Mouse (Mus musculus): ENCODE data around the gene Tbx3. TPM values are rescaled to one million over a fixed set of nuclear protein-coding genes. Genes with fewer than 3 reads are reported as not detected.

Gene Tbx3
- total and polyA plus RNA-seq, 2 experiments from 2014 or later = 1.1 to 4.0 TPM

DNA sequence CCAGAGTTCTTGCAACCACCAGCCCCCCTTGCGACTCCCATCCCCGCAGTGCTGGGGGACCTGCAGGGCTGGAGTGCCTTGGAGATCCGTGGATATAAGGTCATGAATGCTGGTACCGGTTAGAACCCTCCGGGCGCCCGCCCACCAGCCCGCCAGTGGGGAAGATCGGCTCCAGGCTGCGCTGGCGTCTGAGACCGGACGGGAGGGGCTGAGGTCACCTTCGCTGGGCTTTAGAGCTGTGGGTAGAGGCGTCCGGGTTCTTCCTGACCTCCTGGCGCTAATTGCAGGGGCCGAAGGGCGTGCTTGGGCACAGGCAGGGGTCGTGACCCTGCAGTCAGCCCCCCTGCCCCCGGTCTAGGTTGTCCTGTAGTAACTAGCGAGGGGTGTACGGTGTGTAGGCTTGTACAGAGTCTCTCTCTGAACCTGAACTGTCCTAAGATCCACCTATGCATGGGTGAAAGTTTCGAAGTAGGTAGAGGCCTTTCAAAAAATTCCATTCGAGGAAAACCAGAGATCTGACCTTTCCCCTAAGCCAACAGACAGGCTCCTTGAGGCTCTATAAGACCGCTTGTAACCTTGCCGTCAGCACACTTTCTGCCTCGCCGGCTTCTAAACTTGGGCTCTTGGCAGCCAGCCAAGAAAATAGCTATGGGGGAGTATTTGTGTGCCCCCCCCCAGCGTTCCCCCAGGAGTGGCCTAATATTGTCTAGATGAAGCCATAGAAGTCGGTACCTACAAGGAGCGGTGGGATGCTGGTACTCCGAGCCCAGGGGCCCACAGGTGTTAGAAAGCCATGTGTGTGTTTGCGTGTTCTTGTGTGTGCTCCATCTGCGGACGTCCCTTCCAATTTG lies 16.8 kb downstream of the Tbx3 start:
- H3K4me2 ChIP-seq (ENCODE audit: low read depth, low read length, poor library complexity, severe bottlenecking) = no peak overlapping the region
- no peaks in the 10 kb centered on the region for H3K36me3 ChIP-seq (ENCODE audit: insufficient read depth, low read length)
- TF ChIP-seq CTCF (IDR thresholded peaks at IDR 0.05) = no peak
- H3K9me3 ChIP-seq (ENCODE audit: low read length) = no peaks in the 10 kb centered on the region
- H3K9ac ChIP-seq (replicated peaks; ENCODE audit: low read length, poor library complexity, severe bottlenecking) = no peak overlapping the region
- 4% methylated on average over 36 of the region's 36 CpGs for WGBS
- ATAC-seq (ENCODE audit: low FRiP score) (no peak; the same call in 1 of the 2 replicates), DNase-seq (ENCODE audit: low spot score) (no peak)
- H3K27ac ChIP-seq (ENCODE audit: low read depth, low read length) = no peak overlapping the region
- H3K4me1 ChIP-seq (ENCODE audit: insufficient read depth, low read length) = no peaks in the 10 kb centered on the region
- H3K27me3 ChIP-seq (ENCODE audit: insufficient read depth, low read length) = peaks cover 91% of the 10 kb centered on the region
- no peak overlapping the region for H3K4me3 ChIP-seq (ENCODE audit: low read depth, low read length)

DNA sequence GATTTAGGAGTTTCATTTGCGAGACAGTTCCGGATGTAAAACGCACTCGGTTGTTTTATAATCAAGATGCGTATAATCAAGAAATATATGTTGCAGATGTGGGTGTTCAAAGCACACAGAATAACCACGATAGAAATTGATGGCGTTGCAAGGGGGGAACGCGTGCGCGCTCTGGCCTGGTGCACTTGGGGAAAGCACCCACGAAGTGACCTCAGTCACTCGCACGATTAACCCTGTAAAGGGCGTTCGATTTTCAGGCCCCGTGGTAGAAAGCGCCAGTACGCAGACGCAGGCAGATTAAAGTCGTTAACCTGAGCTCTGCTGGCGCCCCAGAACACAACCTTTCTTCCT lies 17.4 kb downstream of the Tbx3 start:
- Histone ChIP-seq H3K4me3 (ENCODE audit: low read depth, low read length) (no peak overlapping the region), H3K9me3 (ENCODE audit: low read length) (no peaks in the 10 kb centered on the region), H3K27me3 (ENCODE audit: insufficient read depth, low read length) (peaks cover 91% of the 10 kb centered on the region), H3K27ac (ENCODE audit: low read depth, low read length) (no peak overlapping the region), H3K9ac (replicated peaks; ENCODE audit: low read length, poor library complexity, severe bottlenecking) (no peak overlapping the region), H3K4me1 (ENCODE audit: insufficient read depth, low read length) (no peaks in the 10 kb centered on the region), H3K4me2 (ENCODE audit: low read depth, low read length, poor library complexity, severe bottlenecking) (no peak overlapping the region), H3K36me3 (ENCODE audit: insufficient read depth, low read length) (no peaks in the 10 kb centered on the region)
- ATAC-seq (ENCODE audit: low FRiP score) (no peak), DNase-seq (ENCODE audit: low spot score) (no peak)
- WGBS = 9% methylated on average over 22 of the region's 22 CpGs
- TF ChIP-seq CTCF (IDR thresholded peaks at IDR 0.05) = no peak

DNA sequence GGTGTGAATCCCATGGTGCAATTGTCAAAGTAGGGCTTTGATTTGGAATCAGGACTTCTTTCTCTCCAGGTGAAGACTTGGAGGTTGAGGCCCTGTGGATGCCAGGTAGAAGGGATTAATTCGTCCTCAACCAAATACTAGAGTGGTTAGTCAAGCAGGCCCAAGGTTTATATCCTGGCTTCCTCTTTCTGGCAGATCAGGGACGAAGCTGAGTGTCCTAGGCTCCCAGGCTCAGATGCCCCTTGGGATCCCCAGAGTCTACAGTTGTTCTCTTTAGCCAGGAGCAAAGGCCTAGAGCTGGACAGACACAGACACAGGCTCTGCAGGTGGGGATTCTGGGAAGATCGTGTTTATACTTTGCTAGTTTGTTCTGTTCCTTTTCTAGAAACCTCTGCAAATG lies 17.8 kb downstream of the Tbx3 start:
- no peak for TF ChIP-seq CTCF (IDR thresholded peaks at IDR 0.05)
- 15% methylated on average over 3 of the region's 3 CpGs for WGBS
- Histone ChIP-seq H3K9me3 (ENCODE audit: low read length) (no peaks in the 10 kb centered on the region), H3K4me2 (ENCODE audit: low read depth, low read length, poor library complexity, severe bottlenecking) (no peak overlapping the region), H3K9ac (replicated peaks; ENCODE audit: low read length, poor library complexity, severe bottlenecking) (no peak overlapping the region), H3K4me1 (ENCODE audit: insufficient read depth, low read length) (no peaks in the 10 kb centered on the region), H3K27me3 (ENCODE audit: insufficient read depth, low read length) (peaks cover 90% of the 10 kb centered on the region), H3K36me3 (ENCODE audit: insufficient read depth, low read length) (no peaks in the 10 kb centered on the region), H3K27ac (ENCODE audit: low read depth, low read length) (no peak overlapping the region), H3K4me3 (ENCODE audit: low read depth, low read length) (no peak overlapping the region)
- DNase-seq (ENCODE audit: low spot score) (no peak), ATAC-seq (ENCODE audit: low FRiP score) (no peak)

DNA sequence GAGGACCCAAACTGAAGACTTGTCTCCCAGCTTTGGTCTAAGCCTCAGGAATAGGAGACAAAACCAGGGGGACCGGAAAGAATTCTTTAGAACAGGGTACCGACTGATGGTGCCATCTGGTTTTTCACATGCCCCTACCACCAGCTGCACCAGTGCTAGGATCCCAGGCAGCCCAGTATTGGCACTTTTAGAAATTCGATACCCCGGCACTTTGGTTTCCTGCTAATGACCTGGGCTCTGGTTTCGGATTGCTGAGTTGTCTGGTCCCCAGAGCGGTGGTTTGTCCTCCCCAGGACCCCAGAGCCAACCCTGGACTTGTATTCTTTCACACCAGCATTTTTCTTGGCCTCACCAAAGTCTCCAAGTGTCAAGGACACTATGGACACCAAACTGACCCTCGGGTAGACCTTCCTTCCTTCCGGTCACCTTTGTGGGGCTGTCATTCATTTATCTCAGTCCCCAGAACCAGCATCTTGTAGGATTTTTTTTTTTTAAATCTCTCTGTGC lies 18.5 kb downstream of the Tbx3 start:
- no peaks in the 10 kb centered on the region for H3K9me3 ChIP-seq (ENCODE audit: low read length)
- no peak overlapping the region for H3K4me3 ChIP-seq (ENCODE audit: low read depth, low read length)
- H3K4me2 ChIP-seq (ENCODE audit: low read depth, low read length, poor library complexity, severe bottlenecking) = no peak overlapping the region
- no peaks in the 10 kb centered on the region for H3K36me3 ChIP-seq (ENCODE audit: insufficient read depth, low read length)
- WGBS = 20% methylated on average over 8 of the region's 8 CpGs
- no peak for TF ChIP-seq CTCF (IDR thresholded peaks at IDR 0.05)
- H3K27ac ChIP-seq (ENCODE audit: low read depth, low read length) = no peak overlapping the region
- H3K9ac ChIP-seq (replicated peaks; ENCODE audit: low read length, poor library complexity, severe bottlenecking) = no peak overlapping the region
- H3K4me1 ChIP-seq (ENCODE audit: insufficient read depth, low read length) = no peaks in the 10 kb centered on the region
- ATAC-seq (ENCODE audit: low FRiP score) (no peak), DNase-seq (ENCODE audit: low spot score) (no peak)
- H3K27me3 ChIP-seq (ENCODE audit: insufficient read depth, low read length) = peaks cover 84% of the 10 kb centered on the region

DNA sequence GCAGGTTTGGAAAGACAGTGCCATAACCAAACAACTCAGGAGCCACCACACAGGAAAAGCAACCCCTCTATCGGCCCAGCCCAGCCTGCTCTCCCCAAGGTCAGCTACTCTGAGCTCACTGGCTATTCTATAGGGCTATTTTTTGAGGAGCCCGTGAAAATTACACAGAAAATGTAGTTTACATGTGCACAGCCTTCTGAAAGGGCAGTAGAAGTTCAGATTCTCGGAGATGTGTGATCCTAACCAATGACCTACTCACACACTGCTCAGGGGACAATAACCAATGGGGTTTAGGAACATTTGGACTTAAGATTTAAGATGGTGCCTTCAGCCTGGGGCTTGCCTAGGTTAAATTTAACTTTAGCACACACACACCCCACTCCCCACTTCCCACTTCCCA lies 19.0 kb downstream of the Tbx3 start:
- WGBS = 24% methylated on average over 3 of the region's 3 CpGs
- no peak overlapping the region for H3K4me2 ChIP-seq (ENCODE audit: low read depth, low read length, poor library complexity, severe bottlenecking)
- no peak for DNase-seq (ENCODE audit: low spot score)
- no peaks in the 10 kb centered on the region for H3K36me3 ChIP-seq (ENCODE audit: insufficient read depth, low read length)
- ATAC-seq (ENCODE audit: low FRiP score) = no peak
- H3K4me3 ChIP-seq (ENCODE audit: low read depth, low read length) = no peak overlapping the region
- H3K9ac ChIP-seq (replicated peaks; ENCODE audit: low read length, poor library complexity, severe bottlenecking) = no peak overlapping the region
- no peaks in the 10 kb centered on the region for H3K4me1 ChIP-seq (ENCODE audit: insufficient read depth, low read length)
- no peak overlapping the region for H3K27ac ChIP-seq (ENCODE audit: low read depth, low read length)
- no peak for TF ChIP-seq CTCF (IDR thresholded peaks at IDR 0.05)
- peaks cover 80% of the 10 kb centered on the region for H3K27me3 ChIP-seq (ENCODE audit: insufficient read depth, low read length)
- no peaks in the 10 kb centered on the region for H3K9me3 ChIP-seq (ENCODE audit: low read length)

DNA sequence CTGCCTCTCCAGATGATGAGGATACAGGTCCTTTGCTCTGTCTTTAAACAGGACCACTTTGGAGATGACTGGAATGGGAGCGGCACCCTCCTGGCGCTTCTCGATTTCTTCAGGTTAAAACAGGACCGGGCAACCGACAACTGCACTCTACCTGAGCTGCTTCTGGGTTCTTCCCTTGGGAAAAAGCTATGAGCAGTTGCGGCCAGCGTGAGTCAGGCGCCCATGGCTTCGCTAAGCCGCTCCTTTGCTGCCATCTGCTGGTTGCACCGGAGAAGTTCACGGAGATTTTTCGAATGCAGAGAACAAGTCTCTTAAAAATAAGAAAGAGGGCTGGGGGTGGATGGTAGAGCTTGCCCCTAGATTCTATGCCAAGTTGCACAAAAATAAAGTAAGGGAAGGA lies 20.6 kb downstream of the Tbx3 start:
- Histone ChIP-seq H3K4me3 (ENCODE audit: low read depth, low read length) (no peak overlapping the region), H3K27me3 (ENCODE audit: insufficient read depth, low read length) (peaks cover 70% of the 10 kb centered on the region), H3K9me3 (ENCODE audit: low read length) (no peaks in the 10 kb centered on the region), H3K4me2 (ENCODE audit: low read depth, low read length, poor library complexity, severe bottlenecking) (no peak overlapping the region), H3K9ac (replicated peaks; ENCODE audit: low read length, poor library complexity, severe bottlenecking) (no peak overlapping the region), H3K27ac (ENCODE audit: low read depth, low read length) (no peak overlapping the region), H3K36me3 (ENCODE audit: insufficient read depth, low read length) (no peaks in the 10 kb centered on the region), H3K4me1 (ENCODE audit: insufficient read depth, low read length) (no peaks in the 10 kb centered on the region)
- peak; percentile 94 for TF ChIP-seq CTCF (IDR thresholded peaks at IDR 0.05)
- DNase-seq (ENCODE audit: low spot score) (peak; percentile 82), ATAC-seq (ENCODE audit: low FRiP score) (no peak)
- 1% methylated on average over 13 of the region's 13 CpGs for WGBS

Measured in midbrain, postnatal 0 days (tissue).